Mouse (Mus musculus) kidney, adult 2 months (tissue): Measurements from ENCODE around the gene Lgals4. TPM values are rescaled to one million over a fixed set of nuclear protein-coding genes. Genes with fewer than 3 reads are reported as not detected.
"Not testable (repeated sequence)": the region's sequence is repeated elsewhere in the genome, so short reads cannot be mapped to it uniquely, and the experiment has no call there.

Experiments used
- DNase-seq: peaks from one replicate; pipeline ENCODE4 v3.0.0; 2021
- H3K27ac ChIP-seq: fragments of 200-500 bp; 2 replicates; pipeline ENCODE4 v1.5.1; 2012; ENCODE audit warnings: low read depth, low read length, control low read depth, inconsistent platforms; ENCODE audit not compliant: insufficient read depth
- H3K27me3 ChIP-seq: fragments of 200-500 bp; replicated peaks from 2 replicates; pipeline ENCODE4 v1.6.1; 2012; ENCODE audit warnings: mild to moderate bottlenecking, moderate library complexity, low read length, inconsistent platforms; ENCODE audit not compliant: control insufficient read depth, insufficient read depth
- H3K36me3 ChIP-seq: fragments of 200-500 bp; 2 replicates; pipeline ENCODE4 v1.6.1; 2012; ENCODE audit warnings: mild to moderate bottlenecking, moderate library complexity, low read length, inconsistent platforms; ENCODE audit not compliant: control insufficient read depth, insufficient read depth
- H3K4me1 ChIP-seq: fragments of 200-500 bp; 2 replicates; pipeline ENCODE4 v1.6.1; 2011; ENCODE audit warnings: low read length; ENCODE audit not compliant: control insufficient read depth, insufficient read depth
- H3K4me3 ChIP-seq: fragments of 200-500 bp; 2 replicates; pipeline ENCODE4 v1.5.1; 2011; ENCODE audit warnings: mild to moderate bottlenecking, low read depth, low read length, control low read depth; ENCODE audit not compliant: insufficient read depth
- CTCF ChIP-seq: fragments of 200-500 bp; conservative IDR thresholded peaks from 2 replicates; pipeline ENCODE4 v1.5.1; 2011; ENCODE audit warnings: low read depth, mild to moderate bottlenecking, control low read depth, low read length, moderate library complexity, mixed read lengths; ENCODE audit not compliant: insufficient read depth, insufficient read length
- POLR2A ChIP-seq: fragments of 200-500 bp; IDR thresholded peaks from one replicate; pipeline ENCODE4 v1.6.1; 2011; ENCODE audit warnings: low read depth, low read length, control low read depth
- WGBS: fragments of 180-500 bp; shearing (Covaris S2); methylation state at CpG from one replicate; pipeline ENCODE4 v1.1.7; 2018; 5-methylcytosine and 5-hydroxymethylcytosine counted together
- polyA plus RNA-seq: library from polyadenylated mRNA; depleted of rRNA; stranded (reverse); fragments of >200 nt; gene quantifications from 2 replicates; pipeline ENCODE4 v1.2.3, GENCODE M21; 2012

Lgals4 gene
- polyA plus RNA-seq, 1 experiment: 22.8 TPM

DNA sequence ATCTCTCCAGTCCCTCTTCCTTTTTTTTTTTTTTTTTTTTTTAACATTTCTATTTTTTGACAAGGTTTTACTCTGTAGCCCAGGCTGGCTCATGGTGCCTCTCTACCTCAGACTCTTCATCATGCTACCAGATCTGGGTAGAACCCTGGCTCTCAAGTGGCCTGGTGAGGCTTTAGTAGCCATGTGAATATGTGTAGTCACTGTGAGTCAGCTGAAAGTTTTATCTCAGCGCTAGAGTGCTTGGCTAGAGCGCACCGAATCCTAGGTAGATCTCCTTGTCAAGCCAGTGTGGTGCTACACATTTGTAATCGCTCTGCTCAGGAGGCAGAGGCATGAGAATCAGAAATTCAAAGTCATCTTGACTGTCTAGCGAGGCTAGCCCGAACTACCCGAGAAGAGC lies 43.5 kb downstream of the Lgals4 start:
- H3K4me1 ChIP-seq: no peaks in the 10 kb centered on the region
- H3K27me3 ChIP-seq: no peaks in the 10 kb centered on the region
- TF ChIP-seq POLR2A (no peak), CTCF (no peak)
- 88% methylated on average over 7 of the region's 7 CpGs for whole genome bisulfite sequencing
- DNase-seq: no peak
- no peak overlapping the region for H3K27ac ChIP-seq
- H3K36me3 ChIP-seq: no peaks in the 10 kb centered on the region
- no peak overlapping the region for H3K4me3 ChIP-seq

DNA sequence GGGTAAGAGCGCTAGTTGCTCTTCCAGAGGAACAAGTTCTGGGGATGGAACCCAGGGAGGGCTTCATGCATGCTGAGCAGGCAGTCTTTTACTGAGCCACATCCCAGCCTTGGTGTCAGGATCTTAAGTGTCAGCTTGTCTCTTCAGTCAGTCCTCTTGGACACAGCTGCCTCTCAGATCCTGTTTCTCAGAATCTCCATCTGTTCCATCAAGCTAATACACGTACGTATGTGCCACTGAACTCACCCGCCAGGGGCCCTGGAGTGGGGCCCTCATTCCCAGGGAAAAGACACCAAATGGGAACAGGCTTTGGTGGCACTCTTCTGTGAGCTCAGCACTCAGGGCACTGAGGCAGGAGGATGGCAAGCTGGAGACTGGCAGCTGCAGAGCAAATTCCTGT lies 44.2 kb downstream of the Lgals4 start:
- Histone ChIP-seq H3K36me3 (no peaks in the 10 kb centered on the region), H3K4me1 (no peaks in the 10 kb centered on the region), H3K27ac (no peak overlapping the region), H3K27me3 (no peaks in the 10 kb centered on the region), H3K4me3 (no peak overlapping the region)
- TF ChIP-seq CTCF: no peak
- TF ChIP-seq POLR2A: no peak
- WGBS: 88% methylated on average over 4 of the region's 4 CpGs
- DNase-seq: no peak

DNA sequence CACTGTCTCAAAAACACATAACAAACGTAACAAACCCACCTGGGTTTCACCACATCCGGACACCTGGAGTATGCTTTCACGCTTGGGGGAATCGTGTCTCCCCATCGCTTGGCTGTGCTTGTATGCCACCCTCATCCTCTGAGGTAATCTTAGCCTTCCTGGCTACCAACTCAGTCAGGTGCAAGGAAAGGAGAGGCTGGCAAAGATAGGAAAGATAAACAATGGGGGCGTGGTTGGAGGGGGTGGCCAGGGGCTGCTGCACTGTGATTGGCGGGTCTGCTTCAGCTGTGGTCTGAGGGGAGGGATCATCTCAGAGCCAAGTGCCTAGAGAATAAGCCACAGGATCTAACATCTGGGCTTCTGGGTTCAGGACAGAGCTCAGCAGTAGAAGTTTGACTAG lies 46.0 kb downstream of the Lgals4 start:
- DNase-seq: no peak
- Histone ChIP-seq H3K27ac (no peak overlapping the region), H3K4me3 (no peak overlapping the region), H3K36me3 (no peaks in the 10 kb centered on the region), H3K4me1 (no peaks in the 10 kb centered on the region), H3K27me3 (no peaks in the 10 kb centered on the region)
- WGBS: 82% methylated on average over 7 of the region's 7 CpGs
- TF ChIP-seq POLR2A (no peak), CTCF (no peak)

DNA sequence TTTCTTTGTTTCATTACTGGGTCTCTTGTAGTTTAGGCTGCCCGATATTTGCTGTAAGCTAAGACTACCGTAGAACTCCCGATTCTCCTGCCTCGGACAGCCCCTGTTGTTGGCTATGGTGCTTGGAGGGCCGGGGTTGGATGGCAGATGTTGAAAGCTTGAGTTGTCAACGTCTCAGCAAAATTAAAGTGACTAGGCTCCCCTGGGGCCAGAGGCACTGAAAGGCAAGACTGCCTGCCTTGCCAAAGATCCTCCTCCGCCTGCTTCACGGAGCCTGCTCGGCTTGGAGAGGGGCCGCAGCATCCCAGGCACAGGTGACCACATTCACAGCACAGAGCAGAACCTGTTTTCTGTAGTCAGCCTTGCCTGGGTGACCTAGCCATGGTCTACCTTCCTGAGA lies 46.9 kb downstream of the Lgals4 start:
- H3K36me3 ChIP-seq: no peaks in the 10 kb centered on the region
- H3K27ac ChIP-seq: no peak overlapping the region
- H3K4me1 ChIP-seq: no peaks in the 10 kb centered on the region
- DNase-seq: no peak
- no peak overlapping the region for H3K4me3 ChIP-seq
- 80% methylated on average over 10 of the region's 10 CpGs for WGBS
- no peak for TF ChIP-seq POLR2A
- no peak for TF ChIP-seq CTCF
- H3K27me3 ChIP-seq: no peaks in the 10 kb centered on the region

DNA sequence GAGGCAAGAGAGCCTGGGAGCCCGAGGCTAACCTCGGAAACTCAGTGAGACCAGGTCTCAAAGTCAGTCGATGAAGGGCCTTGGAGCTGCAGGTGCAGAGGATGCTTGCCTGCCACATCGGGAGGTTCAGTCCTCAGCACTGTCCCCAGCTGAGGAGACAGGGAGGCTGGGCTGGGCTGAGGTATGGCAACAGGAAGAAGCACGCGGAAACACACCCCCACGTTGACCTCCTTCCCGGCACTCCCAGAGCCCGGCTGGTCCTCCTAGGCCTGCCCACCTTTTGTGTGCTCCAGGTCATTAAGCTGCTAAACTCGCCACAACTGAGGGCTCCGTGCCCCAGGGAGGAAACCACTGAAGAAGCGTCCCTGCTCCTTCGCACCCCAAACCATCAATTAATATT lies 47.5 kb downstream of the Lgals4 start, which contains the start of gene Capn12:
TSS of gene Capn12 (plus strand) at position 224 of the 400 bp plus-strand sequence.
- Histone ChIP-seq H3K27ac (no peak within 1 kb of the TSS), H3K27me3 (no peaks in the 10 kb centered on the region), H3K4me1 (no peaks in the 10 kb centered on the region), H3K36me3 (no peaks in the 10 kb centered on the region), H3K4me3 (no peak within 1 kb of the TSS)
- no peak for DNase-seq
- no peak for TF ChIP-seq POLR2A
- no peak for TF ChIP-seq CTCF
- WGBS: 37% methylated on average over 13 of the region's 13 CpGs

DNA sequence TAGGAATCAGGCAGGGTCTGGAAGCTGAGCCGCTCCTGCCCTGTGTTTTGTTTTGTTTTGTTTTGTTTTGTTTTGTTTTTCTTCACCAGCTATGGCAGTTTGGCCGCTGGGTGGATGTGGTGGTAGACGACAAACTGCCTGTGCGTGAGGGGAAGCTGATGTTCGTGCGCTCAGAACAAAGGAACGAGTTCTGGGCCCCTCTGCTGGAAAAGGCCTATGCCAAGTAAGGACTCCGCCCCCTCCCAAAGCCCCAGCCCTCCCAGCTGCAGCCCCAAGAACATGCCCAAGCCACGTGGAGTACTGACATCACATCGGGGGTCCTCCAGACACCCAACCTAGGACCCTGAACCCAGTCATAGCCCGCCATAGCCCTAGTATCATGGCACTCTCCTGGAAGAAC lies 49.4 kb downstream of the Lgals4 start:
- 84% methylated on average over 11 of the region's 11 CpGs for WGBS
- no peak overlapping the region for H3K4me3 ChIP-seq
- DNase-seq: no peak

DNA sequence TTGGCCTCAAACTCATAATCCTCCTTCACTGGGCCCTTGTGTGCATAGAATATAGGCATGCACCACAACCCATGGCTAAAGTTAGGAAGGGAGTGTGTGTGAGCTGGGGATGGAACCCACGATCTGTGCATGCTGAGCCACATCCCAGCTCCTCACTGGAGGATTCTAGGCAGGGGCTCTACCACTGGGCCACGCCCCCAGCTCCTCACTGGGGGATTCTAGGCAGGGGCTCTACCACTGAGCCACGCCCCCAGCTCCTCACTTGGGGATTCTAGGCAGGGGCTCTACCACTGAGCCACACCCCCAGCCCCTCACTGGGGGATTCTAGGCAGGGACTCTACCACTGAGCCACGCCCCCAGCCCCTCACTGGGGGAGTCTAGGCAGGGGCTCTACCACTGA lies 50.0 kb downstream of the Lgals4 start:
- H3K27ac ChIP-seq, H3K4me3 ChIP-seq, DNase-seq, H3K27me3 ChIP-seq, H3K4me1 ChIP-seq, H3K36me3 ChIP-seq: not testable (repeated sequence)
- 96% methylated on average over 4 of the region's 4 CpGs for WGBS

More for the DNA sequence above, 49.4 kb downstream of the Lgals4 start:
- Histone ChIP-seq H3K4me1 (no peaks in the 10 kb centered on the region), H3K36me3 (no peaks in the 10 kb centered on the region), H3K27me3 (no peaks in the 10 kb centered on the region), H3K27ac (no peak overlapping the region)
- TF ChIP-seq POLR2A (no peak), CTCF (no peak)

DNA sequence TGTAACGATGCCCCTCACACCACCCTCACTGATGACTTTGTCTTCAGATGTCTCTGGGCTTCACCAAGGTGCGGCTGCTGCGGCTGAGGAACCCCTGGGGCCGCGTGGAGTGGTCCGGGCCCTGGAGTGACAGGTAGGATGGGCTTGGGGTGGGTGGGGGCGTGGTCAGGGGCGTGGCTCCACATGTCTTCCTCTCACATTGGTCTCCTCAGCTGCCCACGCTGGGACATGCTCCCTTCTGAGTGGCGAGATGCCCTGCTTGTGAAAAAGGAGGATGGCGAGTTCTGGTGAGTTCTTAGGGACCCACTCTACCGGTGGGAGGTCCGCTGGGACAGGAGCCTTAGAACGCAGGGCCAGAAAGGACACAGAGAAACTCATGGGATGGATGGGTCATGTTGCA lies 52.8 kb downstream of the Lgals4 start:
- Histone ChIP-seq H3K36me3 (no peaks in the 10 kb centered on the region), H3K4me3 (no peak overlapping the region), H3K4me1 (no peaks in the 10 kb centered on the region), H3K27ac (no peak overlapping the region), H3K27me3 (no peaks in the 10 kb centered on the region)
- TF ChIP-seq POLR2A: no peak
- TF ChIP-seq CTCF: no peak
- whole genome bisulfite sequencing: 32% methylated on average over 14 of the region's 14 CpGs
- DNase-seq: no peak
